Mouse (Mus musculus): ENCODE measurements around the gene Atp9a. TPM values are rescaled to one million over a fixed set of nuclear protein-coding genes. Genes with fewer than 3 reads are reported as not detected.

The Atp9a gene
- polyA plus RNA-seq (2015; fragmentation: Nextera tagmentation; extraction: Ambion mirVana), result 61.1 and 63.6 TPM in 2 replicates

- peak; percentile 74 for ATAC-seq
- H3K9me3 ChIP-seq, result no peaks in the 10 kb centered on the region
- WGBS, result 9% methylated on average over 26 of the region's 33 CpGs
- peaks cover 10% of the 10 kb centered on the region; the same call in 1 of the 2 replicates for H3K36me3 ChIP-seq
- peak within 1 kb of the TSS; percentile 92 for H3K4me3 ChIP-seq (replicated peaks)
- H3K4me1 ChIP-seq (replicated peaks), result peaks cover 10% of the 10 kb centered on the region
- peak within 1 kb of the TSS; percentile 96 for H3K27ac ChIP-seq
- H3K4me2 ChIP-seq (replicated peaks), result peak within 1 kb of the TSS; percentile 56
- no peaks in the 10 kb centered on the region for H3K27me3 ChIP-seq
- peak within 1 kb of the TSS; percentile 97 for H3K9ac ChIP-seq (replicated peaks)
These were observed at the start of gene Atp9a for GRCm38 (mm10) chr2:168742059-168742627. TSS of gene Atp9a (minus strand) at chr2:168742409.

GRCm38 (mm10) chr2:168791115-168791802 is 49.0 kb upstream of the Atp9a start:
- H3K4me3 ChIP-seq (replicated peaks), result no peak overlapping the region
- ATAC-seq, result peak; percentile 66
- 46% methylated on average over 4 of the region's 4 CpGs for WGBS
- H3K9me3 ChIP-seq, result no peaks in the 10 kb centered on the region
- no peaks in the 10 kb centered on the region for H3K27me3 ChIP-seq
- H3K9ac ChIP-seq (replicated peaks), result no peak overlapping the region
- H3K4me2 ChIP-seq (replicated peaks), result no peak overlapping the region
- H3K36me3 ChIP-seq, result no peaks in the 10 kb centered on the region
- peak overlapping the region; percentile 51; the same call in 1 of the 2 replicates for H3K27ac ChIP-seq
- H3K4me1 ChIP-seq (replicated peaks), result peaks cover 8% of the 10 kb centered on the region

- peaks cover 6% of the 10 kb centered on the region for H3K4me1 ChIP-seq (replicated peaks)
- no peak overlapping the region for H3K4me2 ChIP-seq (replicated peaks)
- no peak overlapping the region for H3K9ac ChIP-seq (replicated peaks)
- 0 out of 2 replicates have a peak, but pooled peaks cover 2% of the 10 kb centered on the region for H3K27me3 ChIP-seq
- no peaks in the 10 kb centered on the region for H3K9me3 ChIP-seq
- ATAC-seq, result no peak
- no peaks in the 10 kb centered on the region for H3K36me3 ChIP-seq
- 97% methylated on average over 9 of the region's 9 CpGs for WGBS
- H3K4me3 ChIP-seq (replicated peaks), result no peak overlapping the region
- H3K27ac ChIP-seq, result no peak overlapping the region
These were observed 44.0 kb upstream of the Atp9a start for GRCm38 (mm10) chr2:168786174-168786573.

GRCm38 (mm10) chr2:168780596-168780995 is 38.4 kb upstream of the Atp9a start:
- H3K36me3 ChIP-seq, result no peaks in the 10 kb centered on the region
- H3K9ac ChIP-seq (replicated peaks), result no peak overlapping the region
- no peak overlapping the region; the same call in 1 of the 2 replicates for H3K27ac ChIP-seq
- H3K4me2 ChIP-seq (replicated peaks), result no peak overlapping the region
- WGBS, result 37% methylated on average over 9 of the region's 9 CpGs
- no peaks in the 10 kb centered on the region for H3K9me3 ChIP-seq
- no peak overlapping the region for H3K4me3 ChIP-seq (replicated peaks)
- ATAC-seq, result no peak
- H3K4me1 ChIP-seq (replicated peaks), result peaks cover 12% of the 10 kb centered on the region
- 0 out of 2 replicates have a peak, but pooled peaks cover 3% of the 10 kb centered on the region for H3K27me3 ChIP-seq

GRCm38 (mm10) chr2:168780024-168780423 is 37.8 kb upstream of the Atp9a start:
- Histone ChIP-seq H3K27ac (no peak overlapping the region; the same call in 1 of the 2 replicates), H3K9me3 (no peaks in the 10 kb centered on the region), H3K4me2 (replicated peaks) (no peak overlapping the region; the same call in 1 of the 2 replicates), H3K4me3 (replicated peaks) (no peak overlapping the region), H3K36me3 (no peaks in the 10 kb centered on the region), H3K27me3 (0 out of 2 replicates have a peak, but pooled peaks cover 3% of the 10 kb centered on the region), H3K4me1 (replicated peaks) (peaks cover 12% of the 10 kb centered on the region), H3K9ac (replicated peaks) (0 out of 2 replicates have a peak overlapping the region, but pooled peaks have one; percentile 23)
- WGBS, result 6% methylated on average over 9 of the region's 9 CpGs
- no peak for ATAC-seq

- Histone ChIP-seq H3K9me3 (no peaks in the 10 kb centered on the region), H3K4me1 (replicated peaks) (peaks cover 12% of the 10 kb centered on the region), H3K36me3 (no peaks in the 10 kb centered on the region), H3K9ac (replicated peaks) (no peak overlapping the region), H3K27ac (no peak overlapping the region), H3K4me3 (replicated peaks) (no peak overlapping the region), H3K27me3 (0 out of 2 replicates have a peak, but pooled peaks cover 3% of the 10 kb centered on the region), H3K4me2 (replicated peaks) (no peak overlapping the region)
- ATAC-seq, result no peak
These were observed 35.3 kb upstream of the Atp9a start for GRCm38 (mm10) chr2:168777481-168777880.

GRCm38 (mm10) chr2:168776238-168776637 is 34.0 kb upstream of the Atp9a start:
- no peak overlapping the region for H3K27ac ChIP-seq
- no peak overlapping the region for H3K4me3 ChIP-seq (replicated peaks)
- no peak for ATAC-seq
- H3K9me3 ChIP-seq, result no peaks in the 10 kb centered on the region
- H3K4me1 ChIP-seq (replicated peaks), result peaks cover 12% of the 10 kb centered on the region
- no peak overlapping the region for H3K9ac ChIP-seq (replicated peaks)
- WGBS, result 85% methylated on average over 3 of the region's 3 CpGs
- H3K36me3 ChIP-seq, result no peaks in the 10 kb centered on the region
- 0 out of 2 replicates have a peak, but pooled peaks cover 2% of the 10 kb centered on the region for H3K27me3 ChIP-seq
- no peak overlapping the region for H3K4me2 ChIP-seq (replicated peaks)

GRCm38 (mm10) chr2:168769259-168769658 is 27.1 kb upstream of the Atp9a start:
- Histone ChIP-seq H3K9ac (replicated peaks) (no peak overlapping the region), H3K4me1 (replicated peaks) (peaks cover 31% of the 10 kb centered on the region), H3K4me3 (replicated peaks) (no peak overlapping the region), H3K27me3 (peaks cover 32% of the 10 kb centered on the region), H3K9me3 (no peaks in the 10 kb centered on the region), H3K36me3 (no peaks in the 10 kb centered on the region), H3K4me2 (replicated peaks) (no peak overlapping the region), H3K27ac (no peak overlapping the region)
- ATAC-seq, result no peak
- WGBS, result 32% methylated on average over 8 of the region's 8 CpGs

GRCm38 (mm10) chr2:168767582-168767981 is 25.4 kb upstream of the Atp9a start, which contains the start of gene Sall4:
TSS of gene Sall4 (minus strand) at chr2:168767943.
- Histone ChIP-seq H3K9ac (replicated peaks) (peak within 1 kb of the TSS; percentile 77), H3K4me3 (replicated peaks) (peak within 1 kb of the TSS; percentile 52), H3K9me3 (no peaks in the 10 kb centered on the region), H3K4me2 (replicated peaks) (peak within 1 kb of the TSS; percentile 93), H3K27ac (peak within 1 kb of the TSS; percentile 61), H3K27me3 (peaks cover 37% of the 10 kb centered on the region), H3K4me1 (replicated peaks) (peaks cover 48% of the 10 kb centered on the region), H3K36me3 (no peaks in the 10 kb centered on the region)
- no peak for ATAC-seq
- 11% methylated on average over 10 of the region's 10 CpGs for WGBS

- under 1% methylated on average over 51 of the region's 52 CpGs for WGBS
- Histone ChIP-seq H3K4me3 (replicated peaks) (peak overlapping the region; percentile 52), H3K9ac (replicated peaks) (peak overlapping the region; percentile 77), H3K4me1 (replicated peaks) (peaks cover 56% of the 10 kb centered on the region), H3K27ac (peak overlapping the region; percentile 61), H3K36me3 (no peaks in the 10 kb centered on the region), H3K4me2 (replicated peaks) (peak overlapping the region; percentile 93), H3K9me3 (no peaks in the 10 kb centered on the region), H3K27me3 (peaks cover 37% of the 10 kb centered on the region)
- peak; percentile 87 for ATAC-seq
These were observed 24.5 kb upstream of the Atp9a start for GRCm38 (mm10) chr2:168766538-168767361.

- Histone ChIP-seq H3K9ac (replicated peaks) (peak overlapping the region; percentile 77), H3K27me3 (peaks cover 37% of the 10 kb centered on the region), H3K36me3 (no peaks in the 10 kb centered on the region), H3K4me3 (replicated peaks) (peak overlapping the region; percentile 52), H3K4me1 (replicated peaks) (peaks cover 60% of the 10 kb centered on the region), H3K9me3 (no peaks in the 10 kb centered on the region), H3K4me2 (replicated peaks) (peak overlapping the region; percentile 93), H3K27ac (peak overlapping the region; percentile 67)
- peak; percentile 16; the same call in 1 of the 2 replicates for ATAC-seq
- under 1% methylated on average over 64 of the region's 65 CpGs for WGBS
These were observed 23.7 kb upstream of the Atp9a start for GRCm38 (mm10) chr2:168765696-168766537.
